Comparison of ENCODE assay signal across 9 mouse cellular contexts in genomic region chr5:92112585-92112984, GRCm38 (mm10). TPM values are rescaled to one million over a fixed set of nuclear protein-coding genes. Genes with fewer than 3 reads are reported as not detected.
DNase-seq lines count a peak whose midpoint lies in the region; ATAC-seq lines count a peak whose summit lies in the region.
"Had no signal": no experiment of that assay in that cellular context is flagged by ENCODE, and none has a peak within 500 bp of the region (broad histone marks: within the 10 kb centered on the region; RNA-seq: fewer than 3 reads in every experiment).

No protein-coding gene starts in this region.

- H3K27ac ChIP-seq in kidney, embryonic 14.5 days (ENCODE audit: low read depth, low read length), result no peak overlapping the region
- H3K27ac ChIP-seq in embryonic facial prominence, embryonic 11.5 days (replicated peaks; ENCODE audit: low read depth, low read length), result no peak overlapping the region
- H3K27ac ChIP-seq in intestine, embryonic 15.5 days, result no peak overlapping the region
- H3K27ac ChIP-seq in neural tube, embryonic 11.5 days (ENCODE audit: low read depth, low read length), result no peak overlapping the region

- no peak for DNase-seq in kidney, adult 9 months
- no peak for DNase-seq in embryonic facial prominence, embryonic 11.5 days (ENCODE audit: low spot score)
- DNase-seq in neural tube, embryonic 11.5 days (ENCODE audit: low spot score), result peak; percentile 30
- DNase-seq in frontal cortex, postnatal 14 days (ENCODE audit: low spot score in 2 of 2), result no peak
- DNase-seq in frontal cortex, adult 2 months (ENCODE audit: extremely low spot score in 1 of 2, low spot score in 1 of 2), result no peak
- DNase-seq in thymus, postnatal 36 days, result no peak

- no peaks in the 10 kb centered on the region for H3K4me1 ChIP-seq in kidney, embryonic 14.5 days (ENCODE audit: control insufficient read depth, insufficient read depth, low read length)
- no peaks in the 10 kb centered on the region; the same call in 1 of the 2 replicates for H3K4me1 ChIP-seq in embryonic facial prominence, embryonic 11.5 days (ENCODE audit: control insufficient read depth, insufficient read depth, low read length)
- H3K4me1 ChIP-seq in intestine, embryonic 15.5 days (replicated peaks), result 0 out of 2 replicates have a peak, but pooled peaks cover 5% of the 10 kb centered on the region
- peaks cover 5% of the 10 kb centered on the region; the same call in 1 of the 2 replicates for H3K4me1 ChIP-seq in neural tube, embryonic 11.5 days (ENCODE audit: control insufficient read depth, insufficient read depth, low read length)

- peak overlapping the region; percentile 19; the same call in 1 of the 2 replicates for H3K9ac ChIP-seq in kidney, embryonic 14.5 days (ENCODE audit: low read depth, low read length)
- H3K9ac ChIP-seq in embryonic facial prominence, embryonic 11.5 days (replicated peaks; ENCODE audit: low read length), result peak overlapping the region; percentile 5; the same call in 1 of the 2 replicates
- H3K9ac ChIP-seq in intestine, embryonic 15.5 days, result peak overlapping the region; percentile 28; the same call in 1 of the 2 replicates
- 0 out of 2 replicates have a peak overlapping the region, but pooled peaks have one; percentile 26 for H3K9ac ChIP-seq in neural tube, embryonic 11.5 days (ENCODE audit: low read length)

- no peaks in the 10 kb centered on the region for H3K9me3 ChIP-seq in kidney, embryonic 14.5 days (ENCODE audit: control insufficient read depth, low read length)
- H3K9me3 ChIP-seq in embryonic facial prominence, embryonic 11.5 days (replicated peaks; ENCODE audit: control insufficient read depth, low read length), result no peaks in the 10 kb centered on the region
- no peaks in the 10 kb centered on the region for H3K9me3 ChIP-seq in intestine, embryonic 15.5 days
- no peaks in the 10 kb centered on the region for H3K9me3 ChIP-seq in neural tube, embryonic 11.5 days (ENCODE audit: control insufficient read depth, low read length)

- no peaks in the 10 kb centered on the region for H3K27me3 ChIP-seq in kidney, embryonic 14.5 days (ENCODE audit: control insufficient read depth, insufficient read depth, low read length)
- no peaks in the 10 kb centered on the region for H3K27me3 ChIP-seq in embryonic facial prominence, embryonic 11.5 days (ENCODE audit: control insufficient read depth, insufficient read depth, low read length)
- no peaks in the 10 kb centered on the region for H3K27me3 ChIP-seq in intestine, embryonic 15.5 days (replicated peaks)
- H3K27me3 ChIP-seq in neural tube, embryonic 11.5 days (ENCODE audit: control insufficient read depth, insufficient read depth, low read length), result no peaks in the 10 kb centered on the region
- H3K27me3 ChIP-seq: CH12.LX had no signal

- H3K4me3 ChIP-seq in kidney, embryonic 14.5 days (ENCODE audit: low read length), result peak overlapping the region; percentile 27
- H3K4me3 ChIP-seq in embryonic facial prominence, embryonic 11.5 days (ENCODE audit: low read depth, low read length), result no peak overlapping the region
- H3K4me3 ChIP-seq in intestine, embryonic 15.5 days (replicated peaks), result peak overlapping the region; percentile 13
- H3K4me3 ChIP-seq in neural tube, embryonic 11.5 days (ENCODE audit: low read depth, low read length), result peak overlapping the region; percentile 8; the same call in 1 of the 2 replicates

- H3K4me2 ChIP-seq in kidney, embryonic 14.5 days (replicated peaks; ENCODE audit: low read depth, low read length), result peak overlapping the region; percentile 37
- peak overlapping the region; percentile 31 for H3K4me2 ChIP-seq in embryonic facial prominence, embryonic 11.5 days (ENCODE audit: low read depth, low read length)
- H3K4me2 ChIP-seq in intestine, embryonic 15.5 days (replicated peaks), result peak overlapping the region; percentile 50
- peak overlapping the region; percentile 30 for H3K4me2 ChIP-seq in neural tube, embryonic 11.5 days (ENCODE audit: low read depth)

- no peaks in the 10 kb centered on the region for H3K36me3 ChIP-seq in kidney, embryonic 14.5 days (ENCODE audit: control insufficient read depth, insufficient read depth, low read length)
- H3K36me3 ChIP-seq in embryonic facial prominence, embryonic 11.5 days (replicated peaks; ENCODE audit: control insufficient read depth, insufficient read depth, low read depth, low read length), result no peaks in the 10 kb centered on the region
- H3K36me3 ChIP-seq in intestine, embryonic 15.5 days, result no peaks in the 10 kb centered on the region
- no peaks in the 10 kb centered on the region; the same call in 1 of the 2 replicates for H3K36me3 ChIP-seq in neural tube, embryonic 11.5 days (ENCODE audit: control insufficient read depth, insufficient read depth, low read length)

- WGBS in kidney, embryonic 14.5 days, result 1% methylated on average over 10 of the region's 10 CpGs
- WGBS in embryonic facial prominence, embryonic 11.5 days, result 1% methylated on average over 10 of the region's 10 CpGs
- 12% methylated on average over 10 of the region's 10 CpGs for WGBS in intestine, embryonic 15.5 days
- 3% methylated on average over 10 of the region's 10 CpGs for WGBS in neural tube, embryonic 11.5 days

- ATAC-seq in kidney, embryonic 14.5 days (ENCODE audit: low FRiP score, low TSS enrichment), result no peak
- no peak for ATAC-seq in embryonic facial prominence, embryonic 11.5 days (replicated peaks; ENCODE audit: insufficient number of reproducible peaks, low FRiP score, low TSS enrichment, low read depth)
- no peak for ATAC-seq in intestine, embryonic 15.5 days
- ATAC-seq in neural tube, embryonic 11.5 days (ENCODE audit: insufficient read depth, low FRiP score, low TSS enrichment), result 0 out of 2 replicates have a peak, but pooled peaks have one; percentile 55

RNA-seq across cellular contexts. Expression of gene Uso1, which starts 25.2 kb away (rescaled TPM):
- polyA plus RNA-seq in kidney, embryonic 14.5 days (2014; fragmentation: Nextera tagmentation; extraction: Ambion mirVana), result 29.0 and 33.4 TPM in 2 replicates
- 25.7 and 26.0 TPM in 2 replicates for polyA plus RNA-seq in embryonic facial prominence, embryonic 11.5 days (2014; fragmentation: Nextera tagmentation; extraction: Ambion mirVana)
- 42.4 and 45.9 TPM in 2 replicates for polyA plus RNA-seq in intestine, embryonic 15.5 days (2015; fragmentation: Nextera tagmentation; extraction: Ambion mirVana)
- 26.9 and 28.1 TPM in 2 replicates for polyA plus RNA-seq in neural tube, embryonic 11.5 days (2014; fragmentation: Nextera tagmentation; extraction: Ambion mirVana)
- polyA plus RNA-seq in frontal cortex, adult 2 months (2012; rRNA removed), result 50.2 and 50.7 TPM in 2 replicates

RNA-seq across cellular contexts. Expression of gene G3bp2, which starts 29.1 kb away (rescaled TPM):
- 159 and 214 TPM in 2 replicates for polyA plus RNA-seq in kidney, embryonic 14.5 days (2014; fragmentation: Nextera tagmentation; extraction: Ambion mirVana)
- 275 and 289 TPM in 2 replicates for polyA plus RNA-seq in embryonic facial prominence, embryonic 11.5 days (2014; fragmentation: Nextera tagmentation; extraction: Ambion mirVana)
- polyA plus RNA-seq in intestine, embryonic 15.5 days (2015; fragmentation: Nextera tagmentation; extraction: Ambion mirVana), result 162 and 195 TPM in 2 replicates
- polyA plus RNA-seq in neural tube, embryonic 11.5 days (2014; fragmentation: Nextera tagmentation; extraction: Ambion mirVana), result 301 and 308 TPM in 2 replicates
- polyA plus RNA-seq in frontal cortex, adult 2 months (2012; rRNA removed), result 117 and 131 TPM in 2 replicates
